11 mouse cellular contexts compared by ENCODE assay signal in genomic region chr15:27485567-27486278, GRCm38 (mm10). TPM values are rescaled to one million over a fixed set of nuclear protein-coding genes. Genes with fewer than 3 reads are reported as not detected.
DNase-seq lines count a peak whose midpoint lies in the region; ATAC-seq and TF ChIP-seq lines count a peak whose summit lies in the region.
"Had no signal": no experiment of that assay in that cellular context is flagged by ENCODE, and none has a peak within 500 bp of the region (broad histone marks: within the 10 kb centered on the region; RNA-seq: fewer than 3 reads in every experiment).

No protein-coding gene starts in this region.

- no peak overlapping the region for H3K4me3 ChIP-seq in forebrain, embryonic 11.5 days (ENCODE audit: low read depth, low read length)
- H3K4me3 ChIP-seq in forebrain, embryonic 13.5 days: no peak overlapping the region
- no peak overlapping the region for H3K4me3 ChIP-seq in limb, embryonic 14.5 days (replicated peaks; ENCODE audit: low read length)
- no peak overlapping the region for H3K4me3 ChIP-seq in stomach, postnatal 0 days (ENCODE audit: low read depth, low read length)

- TF ChIP-seq EP300 in stomach, postnatal 0 days (optimal IDR thresholded peaks at IDR 0.05): no peak

- H3K27ac ChIP-seq in forebrain, embryonic 11.5 days (ENCODE audit: low read depth, low read length): no peak overlapping the region
- H3K27ac ChIP-seq in forebrain, embryonic 13.5 days: no peak overlapping the region; the same call in 1 of the 2 replicates
- no peak overlapping the region for H3K27ac ChIP-seq in limb, embryonic 14.5 days (replicated peaks; ENCODE audit: low read depth, low read length)
- no peak overlapping the region for H3K27ac ChIP-seq in stomach, postnatal 0 days (replicated peaks)

- H3K4me2 ChIP-seq in forebrain, embryonic 11.5 days (ENCODE audit: low read depth, low read length, severe bottlenecking): no peak overlapping the region
- no peak overlapping the region for H3K4me2 ChIP-seq in forebrain, embryonic 13.5 days
- H3K4me2 ChIP-seq in limb, embryonic 14.5 days (replicated peaks; ENCODE audit: low read depth, low read length, severe bottlenecking): peak overlapping the region; percentile 16
- H3K4me2 ChIP-seq in stomach, postnatal 0 days (replicated peaks; ENCODE audit: low read depth): peak overlapping the region; percentile 28; the same call in 1 of the 2 replicates

- no peaks in the 10 kb centered on the region for H3K9me3 ChIP-seq in forebrain, embryonic 11.5 days (ENCODE audit: control insufficient read depth, low read length)
- no peaks in the 10 kb centered on the region for H3K9me3 ChIP-seq in forebrain, embryonic 13.5 days (replicated peaks)
- no peaks in the 10 kb centered on the region for H3K9me3 ChIP-seq in limb, embryonic 14.5 days (ENCODE audit: control insufficient read depth, low read length)
- H3K9me3 ChIP-seq in stomach, postnatal 0 days (ENCODE audit: control insufficient read depth, low read length): no peaks in the 10 kb centered on the region

- H3K4me1 ChIP-seq in forebrain, embryonic 11.5 days (replicated peaks; ENCODE audit: control insufficient read depth, insufficient read depth, low read length): peaks cover 8% of the 10 kb centered on the region; the same call in 1 of the 2 replicates
- H3K4me1 ChIP-seq in forebrain, embryonic 13.5 days: peaks cover 34% of the 10 kb centered on the region
- H3K4me1 ChIP-seq in limb, embryonic 14.5 days (ENCODE audit: control insufficient read depth, insufficient read depth, low read length): peaks cover 21% of the 10 kb centered on the region
- peaks cover 12% of the 10 kb centered on the region for H3K4me1 ChIP-seq in stomach, postnatal 0 days (replicated peaks; ENCODE audit: control insufficient read depth, insufficient read depth)

- no peak for TF ChIP-seq CTCF in stomach, postnatal 0 days (IDR thresholded peaks at IDR 0.05; ENCODE audit: low read depth)

- no peaks in the 10 kb centered on the region for H3K36me3 ChIP-seq in forebrain, embryonic 11.5 days (ENCODE audit: control insufficient read depth, insufficient read depth, low read length)
- no peaks in the 10 kb centered on the region for H3K36me3 ChIP-seq in forebrain, embryonic 13.5 days (ENCODE audit: poor library complexity, severe bottlenecking)
- H3K36me3 ChIP-seq in limb, embryonic 14.5 days (ENCODE audit: control insufficient read depth, insufficient read depth, low read length): no peaks in the 10 kb centered on the region
- H3K36me3 ChIP-seq in stomach, postnatal 0 days (ENCODE audit: control insufficient read depth, insufficient read depth, low read length): no peaks in the 10 kb centered on the region

- no peak for DNase-seq in forebrain, embryonic 11.5 days (ENCODE audit: low spot score)
- DNase-seq in spleen, postnatal 14 days (ENCODE audit: low spot score in 2 of 2): peak; percentile 39 to 40
- DNase-seq in spleen, adult 12 weeks (ENCODE audit: low spot score): no peak
- no peak for DNase-seq in limb, embryonic 14.5 days (ENCODE audit: low spot score)
- no peak for DNase-seq in stomach, postnatal 0 days (ENCODE audit: low spot score)
- no peak for DNase-seq in adrenal gland, adult (ENCODE audit: inconsistent age in 2 of 2, low spot score in 1 of 2)
- no peak for DNase-seq in adrenal gland, adult 8-10 months
- DNase-seq: B cell, adult 2 months; kidney, postnatal 36 days; lung, postnatal 4 days had no signal

- ATAC-seq in forebrain, embryonic 11.5 days (replicated peaks; ENCODE audit: low FRiP score): peak; percentile 35; the same call in 1 of the 2 replicates
- no peak for ATAC-seq in forebrain, embryonic 13.5 days
- no peak for ATAC-seq in limb, embryonic 14.5 days (ENCODE audit: low FRiP score, low read depth)
- peak; percentile 36; the same call in 1 of the 2 replicates for ATAC-seq in stomach, postnatal 0 days (ENCODE audit: low FRiP score, low TSS enrichment)

- TF ChIP-seq POLR2A in limb, embryonic 14.5 days (IDR thresholded peaks at IDR 0.05; ENCODE audit: borderline replicate concordance, extremely low read depth, insufficient read depth, insufficient read length): no peak

- H3K9ac ChIP-seq in forebrain, embryonic 11.5 days (ENCODE audit: low read length): no peak overlapping the region
- no peak overlapping the region for H3K9ac ChIP-seq in forebrain, embryonic 13.5 days
- H3K9ac ChIP-seq in limb, embryonic 14.5 days (ENCODE audit: low read depth, low read length, severe bottlenecking): peak overlapping the region; percentile 0; the same call in 1 of the 2 replicates
- H3K9ac ChIP-seq in stomach, postnatal 0 days (ENCODE audit: low read length): no peak overlapping the region

- no peaks in the 10 kb centered on the region for H3K27me3 ChIP-seq in forebrain, embryonic 11.5 days (ENCODE audit: control insufficient read depth, insufficient read depth, low read length)
- no peaks in the 10 kb centered on the region for H3K27me3 ChIP-seq in forebrain, embryonic 13.5 days
- H3K27me3 ChIP-seq in limb, embryonic 14.5 days (ENCODE audit: control insufficient read depth, insufficient read depth, low read length): no peaks in the 10 kb centered on the region
- H3K27me3 ChIP-seq in stomach, postnatal 0 days (ENCODE audit: control insufficient read depth, insufficient read depth, low read length): no peaks in the 10 kb centered on the region

- 33% methylated on average over 12 of the region's 12 CpGs for WGBS in forebrain, embryonic 11.5 days
- 36% methylated on average over 12 of the region's 12 CpGs for WGBS in forebrain, embryonic 13.5 days
- WGBS in limb, embryonic 14.5 days: 23% methylated on average over 12 of the region's 12 CpGs
- WGBS in stomach, postnatal 0 days: 33% methylated on average over 12 of the region's 12 CpGs

RNA-seq across cellular contexts. Expression of gene Ank, which starts 19.2 kb away (rescaled TPM):
- 6.8 and 7.5 TPM in 2 replicates for polyA plus RNA-seq in forebrain, embryonic 11.5 days (2014; fragmentation: Nextera tagmentation; extraction: Ambion mirVana)
- polyA plus RNA-seq in forebrain, embryonic 13.5 days (2015; fragmentation: Nextera tagmentation; extraction: Ambion mirVana): 9.2 and 9.7 TPM in 2 replicates
- polyA plus RNA-seq in limb, embryonic 14.5 days (2012; rRNA removed): 19.4 and 22.4 TPM in 2 replicates
- 11.3 and 12.3 TPM in 2 replicates for polyA plus RNA-seq in limb, embryonic 14.5 days (2014; fragmentation: Nextera tagmentation; extraction: Ambion mirVana)
- 16.2 and 20.3 TPM in 2 replicates for polyA plus RNA-seq in stomach, postnatal 0 days (2015; fragmentation: Nextera tagmentation; extraction: Ambion mirVana)
- 10 to 100 TPM; 38.2 to 68.7 (median 50.9) TPM for total RNA-seq in adrenal gland, adult 8-10 months (2022)

Comparison
In these comparisons a context has a peak if more than half of its experiments do, and no peak if none do; other contexts are left out.
1. ATAC-seq: peak in forebrain, embryonic 11.5 days (single experiment) and stomach, postnatal 0 days (single experiment); none in forebrain, embryonic 13.5 days (single experiment) and limb, embryonic 14.5 days (single experiment).
2. DNase-seq: peak in spleen, postnatal 14 days (2 of 2); none in forebrain, embryonic 11.5 days (single experiment), spleen, adult 12 weeks (single experiment), limb, embryonic 14.5 days (single experiment), stomach, postnatal 0 days (single experiment), adrenal gland, adult (0 of 2) and adrenal gland, adult 8-10 months (single experiment).
3. H3K4me2 ChIP-seq: peak in limb, embryonic 14.5 days (single experiment) and stomach, postnatal 0 days (single experiment); none in forebrain, embryonic 11.5 days (single experiment) and forebrain, embryonic 13.5 days (single experiment).